Mouse (Mus musculus): ENCODE results near the gene Psmb8. TPM values are rescaled to one million over a fixed set of nuclear protein-coding genes. Genes with fewer than 3 reads are reported as not detected.

Gene Psmb8
- polyA plus RNA-seq, 3 experiments from 2014 or later: 835 to 1,025 (median 1,010) TPM

Other genes starting within 250 kb of the Psmb8 start
- 10 to 100 TPM; 12.8 to 15.1 (median 13.9) TPM for gene B3galt4, start 246.2 kb upstream of the Psmb8 start, polyA plus RNA-seq (2017; shearing (Covaris generic))
- 10 to 100 TPM; 27.6 to 30.0 (median 27.8) TPM for gene Vps52, start 241.9 kb upstream of the Psmb8 start, polyA plus RNA-seq (2017; shearing (Covaris generic))
- gene Rps18, start 241.7 kb upstream of the Psmb8 start, polyA plus RNA-seq (2017; shearing (Covaris generic)): 1,000 to 10,000 TPM; 3,532 to 7,587 (median 7,167) TPM
- gene H2-K1, start 197.4 kb upstream of the Psmb8 start, polyA plus RNA-seq (2017; shearing (Covaris generic)): 1,000 to 10,000 TPM; 4,943 to 7,708 (median 5,398) TPM
- 1 to 10 TPM; 1.6 to 2.8 (median 2.5) TPM for gene Ring1, start 173.0 kb upstream of the Psmb8 start, polyA plus RNA-seq (2017; shearing (Covaris generic))
- 10 to 100 TPM; 28.0 to 31.5 (median 30.7) TPM for gene H2-Ke6, start 169.7 kb upstream of the Psmb8 start, polyA plus RNA-seq (2017; shearing (Covaris generic))
- gene Slc39a7, start 166.0 kb upstream of the Psmb8 start, polyA plus RNA-seq (2017; shearing (Covaris generic)): 10 to 100 TPM; 40.8 to 49.3 (median 44.7) TPM
- 10 to 100 TPM in 2 of 3 experiments, 1 to 10 TPM in 1; 7.8 to 10.6 (median 10.1) TPM for gene Rxrb, start 165.9 kb upstream of the Psmb8 start, polyA plus RNA-seq (2017; shearing (Covaris generic))
- under 1 TPM in 1 of 3 experiments, not detected in 2; 0.21 TPM for gene Col11a2, start 158.3 kb upstream of the Psmb8 start, polyA plus RNA-seq (2017; shearing (Covaris generic))
- gene H2-Oa, start 105.4 kb upstream of the Psmb8 start, polyA plus RNA-seq (2017; shearing (Covaris generic)): 10 to 100 TPM; 14.3 to 81.2 (median 53.9) TPM
- gene H2-DMa, start 78.2 kb upstream of the Psmb8 start, polyA plus RNA-seq (2017; shearing (Covaris generic)): 100 to 1,000 TPM in 2 of 3 experiments, 10 to 100 TPM in 1; 75.8 to 241 (median 198) TPM
- gene Brd2, start 75.1 kb upstream of the Psmb8 start, polyA plus RNA-seq (2017; shearing (Covaris generic)): 100 to 1,000 TPM; 115 to 154 (median 144) TPM
- gene H2-DMb2, start 54.4 kb upstream of the Psmb8 start, polyA plus RNA-seq (2017; shearing (Covaris generic)): 10 to 100 TPM in 2 of 3 experiments, 1 to 10 TPM in 1; 9.2 to 14.4 (median 11.3) TPM
- 1 to 10 TPM; 2.3 to 5.0 (median 4.5) TPM for gene H2-DMb1, start 44.6 kb upstream of the Psmb8 start, polyA plus RNA-seq (2017; shearing (Covaris generic))
- gene Tap1, start 10.2 kb upstream of the Psmb8 start, polyA plus RNA-seq (2017; shearing (Covaris generic)): 100 to 1,000 TPM; 174 to 216 (median 189) TPM
- 100 to 1,000 TPM; 330 to 403 (median 338) TPM for gene Psmb9, start 10.0 kb upstream of the Psmb8 start, polyA plus RNA-seq (2017; shearing (Covaris generic))
- gene Tap2, start 5.8 kb downstream of the Psmb8 start, polyA plus RNA-seq (2017; shearing (Covaris generic)): 100 to 1,000 TPM in 2 of 3 experiments, 10 to 100 TPM in 1; 94.0 to 181 (median 103) TPM
- 10 to 100 TPM in 2 of 3 experiments, 1 to 10 TPM in 1; 8.4 to 87.4 (median 63.4) TPM for gene H2-Ob, start 41.2 kb downstream of the Psmb8 start, polyA plus RNA-seq (2017; shearing (Covaris generic))
- 10 to 100 TPM in 2 of 3 experiments, 1 to 10 TPM in 1; 4.3 to 76.2 (median 34.9) TPM for gene H2-Ab1, start 60.0 kb downstream of the Psmb8 start, polyA plus RNA-seq (2017; shearing (Covaris generic))
- gene H2-Aa, start 90.1 kb downstream of the Psmb8 start, polyA plus RNA-seq (2017; shearing (Covaris generic)): 10 to 100 TPM in 2 of 3 experiments, 1 to 10 TPM in 1; 9.3 to 75.1 (median 44.7) TPM
- gene H2-Eb1, start 108.1 kb downstream of the Psmb8 start, polyA plus RNA-seq (2017; shearing (Covaris generic)): 10 to 100 TPM; 15.0 to 67.6 (median 57.7) TPM
- gene H2-Eb2, start 127.9 kb downstream of the Psmb8 start, polyA plus RNA-seq (2017; shearing (Covaris generic)): under 1 TPM in 2 of 3 experiments, not detected in 1; 0.28 to 0.44 TPM
- not detected for gene Btnl2, start 157.1 kb downstream of the Psmb8 start, polyA plus RNA-seq (2017; shearing (Covaris generic))
- not detected for gene Btnl1, start 179.4 kb downstream of the Psmb8 start, polyA plus RNA-seq (2017; shearing (Covaris generic))
- gene BC051142, start 201.1 kb downstream of the Psmb8 start, polyA plus RNA-seq (2017; shearing (Covaris generic)): 1 to 10 TPM in 1 of 3 experiments, under 1 TPM in 1, not detected in 1; 0.81 to 2.5 TPM